ENCODE assay signal across 26 mouse cellular contexts in the genomic region with DNA sequence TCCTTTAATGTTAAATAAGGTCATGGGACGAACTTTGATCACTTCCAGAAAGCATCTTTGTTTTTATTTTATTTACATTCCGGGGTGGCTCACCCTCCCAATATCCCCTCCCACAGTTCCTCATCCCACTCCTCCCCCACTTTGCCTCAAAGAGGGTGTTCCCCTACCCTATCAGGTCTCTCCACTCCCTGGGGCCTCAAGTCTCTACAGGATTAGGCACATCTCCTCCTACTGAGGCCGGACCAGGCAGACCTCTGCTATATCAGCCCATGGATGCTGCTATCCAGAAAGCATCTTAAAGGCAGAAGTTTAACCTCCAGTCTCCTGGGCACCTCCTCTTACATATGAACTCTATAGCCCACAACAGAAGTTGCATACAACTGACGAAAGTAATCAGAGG.
A peak's percentile ranks its signal among the peaks of the same experiment; 100 is the strongest.
DNase-seq lines count a peak whose midpoint lies in the region; ATAC-seq and TF ChIP-seq lines count a peak whose summit lies in the region.
"Had no signal": no experiment of that assay in that cellular context is flagged by ENCODE, and none has a peak within 500 bp of the region (broad histone marks: within the 10 kb centered on the region; RNA-seq: fewer than 3 reads in every experiment).

No protein-coding gene starts in this region.

- no peak overlapping the region for H3K9ac ChIP-seq in kidney, embryonic 15.5 days
- H3K9ac ChIP-seq in kidney, embryonic 14.5 days (ENCODE audit: low read depth, low read length): no peak overlapping the region
- H3K9ac ChIP-seq in liver, embryonic 12.5 days: peak overlapping the region; percentile 42; the same call in 1 of the 2 replicates
- H3K9ac ChIP-seq in liver, postnatal 0 days (replicated peaks): no peak overlapping the region
- H3K9ac ChIP-seq: embryonic facial prominence, embryonic 12.5 days; limb, embryonic 12.5 days; midbrain, embryonic 13.5 days had no signal

- no peak overlapping the region for H3K27ac ChIP-seq in kidney, embryonic 15.5 days
- no peak overlapping the region for H3K27ac ChIP-seq in kidney, embryonic 14.5 days (ENCODE audit: low read depth, low read length)
- H3K27ac ChIP-seq in liver, embryonic 12.5 days: peak overlapping the region; percentile 92
- no peak overlapping the region for H3K27ac ChIP-seq in liver, postnatal 0 days (ENCODE audit: low read depth)
- H3K27ac ChIP-seq: embryonic facial prominence, embryonic 12.5 days; left cerebral cortex, adult 2 months; limb, embryonic 12.5 days; macrophage; midbrain, embryonic 13.5 days had no signal

- TF ChIP-seq EP300 in liver, postnatal 0 days (IDR thresholded peaks at IDR 0.05; ENCODE audit: low read depth): no peak

- H3K4me2 ChIP-seq in kidney, embryonic 15.5 days: no peak overlapping the region
- H3K4me2 ChIP-seq in kidney, embryonic 14.5 days (replicated peaks; ENCODE audit: low read depth, low read length): no peak overlapping the region
- peak overlapping the region; percentile 58 for H3K4me2 ChIP-seq in liver, embryonic 12.5 days
- 0 out of 2 replicates have a peak overlapping the region, but pooled peaks have one; percentile 13 for H3K4me2 ChIP-seq in liver, postnatal 0 days (ENCODE audit: low read depth, low read length)
- H3K4me2 ChIP-seq: embryonic facial prominence, embryonic 12.5 days; limb, embryonic 12.5 days; midbrain, embryonic 13.5 days had no signal

- H3K36me3 ChIP-seq in erythroblast, embryonic 14.5 days (ENCODE audit: control insufficient read depth): no peaks in the 10 kb centered on the region
- H3K36me3 ChIP-seq in kidney, embryonic 15.5 days: 0 out of 2 replicates have a peak, but pooled peaks cover 16% of the 10 kb centered on the region
- H3K36me3 ChIP-seq in kidney, embryonic 14.5 days (ENCODE audit: control insufficient read depth, insufficient read depth, low read length): no peaks in the 10 kb centered on the region; the same call in 1 of the 2 replicates
- no peaks in the 10 kb centered on the region for H3K36me3 ChIP-seq in liver, embryonic 12.5 days
- no peaks in the 10 kb centered on the region for H3K36me3 ChIP-seq in liver, postnatal 0 days (replicated peaks; ENCODE audit: insufficient read depth, low read length)

- no peak for ATAC-seq in erythroblast, adult 5-6 weeks (replicated peaks; ENCODE audit: low FRiP score, poor library complexity, severe bottlenecking)
- peak; percentile 83; the same call in 1 of the 2 replicates for ATAC-seq in kidney, embryonic 15.5 days (replicated peaks; ENCODE audit: low FRiP score)
- no peak for ATAC-seq in kidney, embryonic 14.5 days (ENCODE audit: low FRiP score, low TSS enrichment)
- peak; percentile 93 for ATAC-seq in liver, embryonic 12.5 days
- ATAC-seq in liver, postnatal 0 days: no peak
- ATAC-seq: activated CD4-positive, CD25-positive, alpha-beta regulatory T cell, adult 4 months; forebrain, embryonic 16.5 days; hindbrain, embryonic 16.5 days; lung, postnatal 0 days; midbrain, embryonic 13.5 days had no signal

- no peak for DNase-seq in liver, postnatal 0 days
- no peak for DNase-seq in left cerebral cortex, adult 18-20 months (ENCODE audit: low spot score in 2 of 2)
- no peak for DNase-seq in testis, postnatal 14 days (ENCODE audit: low spot score)
- DNase-seq: adrenal gland, adult 2 months; cerebellum, adult 9-11 months; embryo, embryonic 11 days; gastrocnemius, postnatal 10 days; kidney, adult 9 months; kidney, postnatal 25 days; lung, adult 18-20 months; spleen, adult 18-20 months had no signal

- H3K4me1 ChIP-seq in erythroblast, embryonic 14.5 days (ENCODE audit: control insufficient read depth): peaks cover 57% of the 10 kb centered on the region
- H3K4me1 ChIP-seq in kidney, embryonic 15.5 days: no peaks in the 10 kb centered on the region
- no peaks in the 10 kb centered on the region for H3K4me1 ChIP-seq in kidney, embryonic 14.5 days (ENCODE audit: control insufficient read depth, insufficient read depth, low read length)
- H3K4me1 ChIP-seq in liver, embryonic 12.5 days: peaks cover 51% of the 10 kb centered on the region
- H3K4me1 ChIP-seq in liver, postnatal 0 days (ENCODE audit: insufficient read depth): 0 out of 2 replicates have a peak, but pooled peaks cover 3% of the 10 kb centered on the region
- H3K4me1 ChIP-seq: embryonic facial prominence, embryonic 12.5 days; limb, embryonic 12.5 days; midbrain, embryonic 13.5 days had no signal

- no peaks in the 10 kb centered on the region for H3K9me3 ChIP-seq in erythroblast, embryonic 14.5 days (ENCODE audit: control insufficient read depth, low read length)
- H3K9me3 ChIP-seq in kidney, embryonic 15.5 days (replicated peaks): no peaks in the 10 kb centered on the region
- H3K9me3 ChIP-seq in kidney, embryonic 14.5 days (ENCODE audit: control insufficient read depth, low read length): no peaks in the 10 kb centered on the region
- H3K9me3 ChIP-seq in liver, embryonic 12.5 days (replicated peaks): no peaks in the 10 kb centered on the region
- H3K9me3 ChIP-seq in liver, postnatal 0 days (ENCODE audit: low read length): no peaks in the 10 kb centered on the region
- H3K9me3 ChIP-seq: embryonic facial prominence, embryonic 12.5 days; limb, embryonic 12.5 days; midbrain, embryonic 13.5 days had no signal

- TF ChIP-seq CTCF in liver, postnatal 0 days (IDR thresholded peaks at IDR 0.05; ENCODE audit: low read depth): no peak

- H3K27me3 ChIP-seq in erythroblast, embryonic 14.5 days (ENCODE audit: control insufficient read depth): no peaks in the 10 kb centered on the region
- H3K27me3 ChIP-seq in kidney, embryonic 15.5 days: no peaks in the 10 kb centered on the region
- H3K27me3 ChIP-seq in kidney, embryonic 14.5 days (ENCODE audit: control insufficient read depth, insufficient read depth, low read length): no peaks in the 10 kb centered on the region
- no peaks in the 10 kb centered on the region for H3K27me3 ChIP-seq in liver, embryonic 12.5 days (replicated peaks)
- H3K27me3 ChIP-seq in liver, postnatal 0 days (ENCODE audit: insufficient read depth, low read length): no peaks in the 10 kb centered on the region
- H3K27me3 ChIP-seq: CH12.LX; embryonic facial prominence, embryonic 12.5 days; limb, embryonic 12.5 days; midbrain, embryonic 13.5 days had no signal

- H3K4me3 ChIP-seq in erythroblast, embryonic 14.5 days (replicated peaks): peak overlapping the region; percentile 14
- no peak overlapping the region for H3K4me3 ChIP-seq in kidney, embryonic 15.5 days (replicated peaks)
- H3K4me3 ChIP-seq in kidney, embryonic 14.5 days (ENCODE audit: low read length): no peak overlapping the region
- H3K4me3 ChIP-seq in liver, embryonic 12.5 days: no peak overlapping the region
- no peak overlapping the region for H3K4me3 ChIP-seq in liver, postnatal 0 days (ENCODE audit: low read depth, low read length)
- H3K4me3 ChIP-seq: embryonic facial prominence, embryonic 12.5 days; left cerebral cortex, adult 2 months; limb, embryonic 12.5 days; midbrain, embryonic 13.5 days had no signal

- 79% methylated on average over 4 of the region's 4 CpGs for WGBS in kidney, embryonic 15.5 days
- 77% methylated on average over 4 of the region's 4 CpGs for WGBS in kidney, embryonic 14.5 days
- WGBS in liver, embryonic 12.5 days (ENCODE audit: insufficient replicate concordance): 57% methylated on average over 4 of the region's 4 CpGs
- 69% methylated on average over 4 of the region's 4 CpGs for WGBS in liver, postnatal 0 days (ENCODE audit: insufficient replicate concordance)

Comparison
In these comparisons a context has a peak if more than half of its experiments do, and no peak if none do; other contexts are left out.
1. ATAC-seq: peak in kidney, embryonic 15.5 days (single experiment) and liver, embryonic 12.5 days (single experiment); none in erythroblast, adult 5-6 weeks (single experiment), kidney, embryonic 14.5 days (single experiment) and liver, postnatal 0 days (single experiment).
2. H3K4me2 ChIP-seq: peak in liver, embryonic 12.5 days (single experiment) and liver, postnatal 0 days (single experiment); none in kidney, embryonic 15.5 days (single experiment) and kidney, embryonic 14.5 days (single experiment).